Mouse (Mus musculus) activated CD4-positive, CD25-positive, alpha-beta regulatory T cell, adult 4 months (primary cell): ENCODE measurements around the gene Gm48552. TPM values are rescaled to one million over a fixed set of nuclear protein-coding genes. Genes with fewer than 3 reads are reported as not detected.
A peak's percentile ranks its signal among the peaks of the same experiment; 100 is the strongest.

Experiments used
- ATAC-seq: one replicate; pipeline ENCODE4 v1.8.0; 2017
- polyA plus RNA-seq, 2 experiments: library from polyadenylated mRNA; unstranded; fragments of 100-300 nt; shearing (Covaris generic); gene quantifications; one replicate each; pipeline ENCODE4 v1.2.1; 2017

Gene Gm48552
- polyA plus RNA-seq, 2 experiments from 2014 or later, result 1.4 TPM; not detected in 1

DNA sequence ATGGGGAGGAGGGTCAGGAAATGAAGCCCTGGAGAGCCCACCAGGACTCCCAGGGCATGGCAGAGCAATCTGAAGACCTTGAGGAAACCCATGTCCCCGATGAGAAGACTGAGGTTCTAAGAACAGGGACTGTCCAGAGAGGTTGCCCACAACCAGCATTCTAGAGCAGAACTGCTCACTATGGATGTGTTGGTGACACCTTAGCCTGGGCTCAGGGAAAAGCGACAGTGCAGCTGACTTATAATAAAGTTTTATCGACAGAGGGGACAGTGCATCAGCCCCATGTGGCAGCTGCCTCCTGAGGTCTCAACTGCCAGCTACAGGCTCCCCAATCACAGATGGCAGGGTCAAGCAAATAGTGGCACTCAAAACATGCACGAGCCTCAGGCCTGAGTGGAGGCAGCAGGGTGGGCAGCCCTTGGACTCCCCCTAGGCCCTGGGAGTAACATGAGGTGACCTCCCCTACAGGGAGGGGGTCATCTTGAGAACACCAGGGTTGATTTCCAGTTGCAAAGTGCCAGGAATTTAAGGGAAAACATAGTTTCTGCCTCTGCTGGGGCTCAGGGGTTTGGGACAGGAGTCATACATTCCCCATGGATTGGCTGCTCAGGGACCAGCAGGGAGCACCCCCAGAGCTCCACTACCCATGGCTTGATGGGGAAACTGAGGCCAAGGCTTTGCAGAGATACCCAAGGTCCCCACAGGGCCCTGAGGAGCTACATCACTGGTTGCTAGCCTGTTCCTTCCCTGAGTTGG, 32.4 kb downstream of the Gm48552 start:
- ATAC-seq, result no peak

DNA sequence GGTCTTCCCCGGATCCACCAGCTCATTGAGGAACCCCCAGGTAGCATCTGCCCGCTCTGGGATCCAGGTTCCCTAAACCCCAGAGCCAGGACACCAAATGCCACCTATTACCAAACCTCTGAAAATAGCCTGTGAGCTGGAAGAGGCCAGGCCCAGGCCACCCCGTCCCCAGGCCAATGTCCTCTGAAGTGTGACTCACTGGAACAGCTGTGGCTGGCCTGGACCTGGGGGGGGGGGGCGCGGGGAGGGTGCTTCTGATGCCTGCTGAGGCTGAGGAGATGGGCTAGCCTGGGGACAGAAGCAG, 32.9 kb downstream of the Gm48552 start:
- ATAC-seq, result no peak

DNA sequence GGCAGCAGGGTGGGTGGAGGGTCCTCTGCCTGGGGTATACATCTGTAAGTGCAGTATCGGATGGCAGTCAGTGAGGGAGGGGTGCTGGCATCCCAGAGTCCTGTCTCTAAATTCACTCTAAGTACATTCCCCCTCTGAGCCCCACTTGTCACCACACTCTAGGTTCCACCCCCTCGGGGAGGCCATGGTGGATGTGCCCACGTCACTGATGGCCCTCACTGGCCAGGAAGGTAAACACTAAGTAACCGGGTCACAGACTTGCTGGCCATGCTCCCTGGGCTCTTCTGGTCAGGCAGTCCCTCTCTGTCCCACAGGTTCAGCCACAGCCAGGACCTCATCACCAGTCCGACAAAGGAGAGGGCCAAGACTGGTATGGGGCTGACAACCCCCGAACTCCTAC, 33.4 kb downstream of the Gm48552 start:
- no peak for ATAC-seq

DNA sequence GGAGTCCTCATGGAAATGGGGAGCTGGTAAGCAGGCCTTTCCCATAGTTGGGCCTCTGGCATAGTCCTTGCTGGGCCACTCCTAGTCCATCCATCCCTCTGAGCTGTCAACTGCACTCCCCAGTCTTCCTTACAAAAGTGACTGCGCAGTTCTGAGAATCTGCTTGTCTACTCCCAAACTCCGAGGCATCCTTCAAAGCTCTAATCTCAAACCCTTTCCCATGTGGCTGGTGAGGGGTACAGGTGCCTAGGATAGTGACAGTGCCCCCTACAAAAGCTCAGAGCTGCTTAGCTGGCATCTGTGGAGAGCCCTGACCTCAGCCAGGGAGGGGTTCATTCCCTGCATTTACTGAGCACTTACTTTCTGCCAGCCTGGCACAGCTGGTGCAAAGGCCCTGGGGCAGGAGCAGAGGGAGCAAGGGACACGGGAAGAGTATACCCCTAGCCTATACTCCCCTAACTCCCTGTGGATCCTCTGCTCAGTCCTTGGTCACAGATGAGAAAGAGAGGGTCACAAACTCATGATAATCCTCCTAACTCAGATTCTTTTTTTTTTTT, 33.9 kb downstream of the Gm48552 start:
- no peak for ATAC-seq

DNA sequence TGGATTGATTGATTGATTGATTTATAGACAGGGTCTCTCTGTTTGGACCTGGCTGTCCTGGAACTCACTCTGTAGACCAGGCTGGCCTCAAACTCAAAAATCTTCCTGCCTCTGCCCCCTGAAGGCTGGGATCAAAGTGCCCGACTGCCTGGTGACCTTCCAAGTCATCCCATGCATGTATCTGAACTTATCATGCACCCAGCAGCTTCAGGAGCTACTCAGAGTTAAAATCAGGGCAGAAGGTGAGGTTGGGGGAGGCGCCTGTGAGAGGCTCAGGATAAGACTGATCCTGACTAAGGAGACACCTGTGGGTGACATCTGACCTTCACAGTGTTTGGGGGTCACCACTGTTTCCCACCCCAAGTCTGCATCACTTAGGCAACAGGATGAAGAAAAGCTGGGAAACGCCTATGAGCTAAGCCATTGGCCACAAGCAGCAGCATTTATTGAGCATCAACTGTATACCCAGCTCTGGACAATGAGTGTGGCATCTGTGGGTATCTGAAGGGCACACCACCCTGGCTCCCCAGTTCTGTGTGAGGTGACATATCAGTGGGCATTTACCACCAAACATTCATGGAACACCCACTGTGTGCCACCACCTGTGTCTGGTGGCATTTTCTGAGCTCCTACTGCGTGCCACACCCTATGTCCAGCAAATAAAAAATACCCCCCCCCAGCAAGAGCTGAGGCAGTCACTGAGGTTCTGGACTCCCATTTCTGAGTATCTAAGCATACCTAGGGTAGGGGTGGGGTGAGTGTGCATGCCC, 34.9 kb downstream of the Gm48552 start:
- no peak for ATAC-seq

DNA sequence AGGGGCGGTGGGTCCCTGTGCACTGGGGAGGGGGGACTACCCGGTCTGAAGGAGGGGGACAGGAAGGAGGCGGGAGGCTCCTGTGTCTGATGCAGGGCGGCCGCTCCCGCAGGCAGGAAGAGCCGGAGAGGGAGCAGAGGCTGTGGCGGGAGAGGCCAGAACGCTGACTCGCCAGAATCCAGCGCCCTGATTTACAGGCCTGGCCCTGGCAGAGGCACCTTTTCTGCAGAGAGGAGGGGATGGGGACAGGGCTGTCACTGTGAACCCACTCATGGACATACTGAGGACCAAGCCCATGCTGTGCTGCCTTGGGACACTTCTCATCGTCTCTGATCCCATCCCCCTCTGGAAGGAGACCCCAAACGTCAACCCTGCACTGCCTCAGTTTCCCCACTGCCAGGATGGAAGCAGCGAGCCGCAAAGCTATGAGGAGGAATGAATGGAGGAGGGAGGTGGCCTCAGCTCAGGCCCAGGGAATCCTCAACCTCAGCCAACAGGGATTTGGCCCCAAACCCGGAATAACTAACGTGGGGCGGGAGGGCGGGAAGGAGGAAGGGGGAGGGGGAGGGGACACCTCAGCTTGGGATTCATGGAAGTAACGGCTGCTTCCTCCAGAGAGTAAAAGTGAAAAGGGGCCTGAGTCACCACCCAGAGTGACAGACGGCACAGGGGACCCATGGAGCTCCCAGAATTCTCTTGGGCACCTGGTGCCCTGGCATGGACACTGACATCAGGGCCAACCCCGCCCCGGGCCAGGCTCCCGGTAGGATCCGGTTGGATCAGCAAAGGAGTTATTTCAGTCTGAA, 35.6 kb downstream of the Gm48552 start:
- ATAC-seq, result no peak

DNA sequence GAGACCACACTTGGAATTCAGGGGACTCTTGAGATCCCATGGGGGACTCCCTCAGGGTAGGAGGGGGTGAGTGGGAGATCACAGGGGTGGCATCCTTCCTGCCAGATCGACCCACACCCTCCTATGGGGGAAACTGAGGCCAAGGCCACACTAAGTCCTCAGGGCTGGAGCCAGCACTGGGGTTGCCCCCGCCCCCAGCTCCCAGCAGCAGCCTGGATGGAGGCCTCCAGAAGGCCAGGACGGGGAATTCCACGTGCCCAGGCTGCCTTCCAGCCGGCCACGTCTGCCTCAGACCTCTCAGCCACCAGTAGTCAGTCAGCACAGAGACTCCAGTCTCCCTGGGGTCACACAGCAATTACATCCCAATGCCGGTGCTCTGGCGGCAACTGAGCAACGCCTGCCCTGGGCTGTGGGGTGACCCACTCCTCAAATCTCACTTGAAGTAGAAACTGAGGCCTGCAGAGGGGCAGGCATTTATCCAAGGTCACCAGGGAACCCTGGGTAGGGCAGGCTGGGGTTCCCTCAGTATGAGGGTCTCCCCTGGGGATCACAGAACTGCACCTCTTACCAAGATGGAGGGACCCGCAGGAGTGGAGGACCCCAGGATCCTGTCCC, 36.5 kb downstream of the Gm48552 start:
- ATAC-seq, result no peak

DNA sequence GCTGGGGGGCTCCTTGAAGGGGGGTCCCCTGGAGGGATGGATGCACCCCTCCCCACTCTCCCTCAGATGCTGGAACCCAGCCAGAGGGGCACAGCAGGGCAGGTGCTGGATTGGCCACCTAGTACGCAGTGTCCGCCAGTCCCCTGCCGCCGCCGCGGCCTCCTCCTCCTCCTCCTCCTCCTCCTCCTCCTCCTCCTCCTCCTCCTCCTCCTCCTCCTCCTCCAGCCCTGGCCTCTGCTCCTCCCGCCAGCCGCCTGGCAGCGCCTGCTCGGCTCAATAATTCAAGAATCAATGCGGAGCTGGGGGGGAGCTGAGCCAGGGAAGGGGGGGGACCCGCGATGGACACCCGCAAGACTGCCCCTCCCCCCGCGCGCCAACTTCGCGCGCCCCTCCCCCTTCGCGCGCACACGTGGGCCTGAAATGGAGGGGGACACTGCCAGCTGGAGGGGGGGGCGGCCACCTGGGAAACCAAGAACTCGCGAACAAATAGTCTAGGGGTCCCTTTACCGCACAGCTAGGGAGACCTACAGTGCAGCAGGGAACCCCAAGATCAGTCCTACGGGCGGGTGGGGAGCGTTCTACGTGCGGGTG, 37.4 kb downstream of the Gm48552 start:
- no peak for ATAC-seq

DNA sequence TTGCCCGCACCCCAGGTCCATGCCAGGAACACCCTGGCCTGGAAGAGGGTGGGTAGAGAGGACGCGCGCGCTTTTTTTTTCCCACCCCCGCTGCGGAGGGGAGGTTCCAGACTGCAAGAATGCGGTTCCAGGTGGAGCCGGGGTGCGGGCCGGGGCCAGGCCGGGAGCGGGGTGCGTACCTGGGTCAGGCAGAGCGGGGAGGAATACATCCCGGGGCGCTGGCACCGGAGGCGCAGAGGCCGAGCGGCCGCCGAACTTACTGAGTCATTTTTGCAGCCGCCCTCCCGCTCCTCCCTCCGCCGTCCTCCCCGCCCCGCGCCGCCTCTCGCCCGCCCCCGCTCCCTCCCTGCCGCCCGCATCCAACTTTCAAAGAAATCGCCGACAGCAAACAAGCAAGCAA, 38.1 kb downstream of the Gm48552 start:
- ATAC-seq, result no peak

DNA sequence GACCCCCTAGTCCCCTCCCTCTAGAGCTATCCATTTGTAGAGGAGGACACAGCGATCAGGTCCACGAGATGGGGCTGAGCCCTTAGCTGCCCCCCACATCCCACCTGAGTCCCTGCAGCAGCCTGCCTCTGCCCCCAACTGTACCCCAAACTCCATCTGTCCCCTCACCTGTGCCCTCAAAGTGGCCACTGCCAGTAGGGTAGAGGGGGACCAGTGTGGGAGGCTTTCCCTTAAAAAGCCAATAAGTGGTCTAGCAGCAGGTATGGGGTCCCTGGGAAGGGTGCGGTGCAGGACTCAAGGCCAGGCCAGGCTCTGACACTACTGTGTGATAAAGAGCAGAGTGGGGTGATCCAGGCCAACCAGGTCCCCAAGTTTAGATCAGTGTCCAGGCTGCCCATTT, 38.5 kb downstream of the Gm48552 start:
- no peak for ATAC-seq

DNA sequence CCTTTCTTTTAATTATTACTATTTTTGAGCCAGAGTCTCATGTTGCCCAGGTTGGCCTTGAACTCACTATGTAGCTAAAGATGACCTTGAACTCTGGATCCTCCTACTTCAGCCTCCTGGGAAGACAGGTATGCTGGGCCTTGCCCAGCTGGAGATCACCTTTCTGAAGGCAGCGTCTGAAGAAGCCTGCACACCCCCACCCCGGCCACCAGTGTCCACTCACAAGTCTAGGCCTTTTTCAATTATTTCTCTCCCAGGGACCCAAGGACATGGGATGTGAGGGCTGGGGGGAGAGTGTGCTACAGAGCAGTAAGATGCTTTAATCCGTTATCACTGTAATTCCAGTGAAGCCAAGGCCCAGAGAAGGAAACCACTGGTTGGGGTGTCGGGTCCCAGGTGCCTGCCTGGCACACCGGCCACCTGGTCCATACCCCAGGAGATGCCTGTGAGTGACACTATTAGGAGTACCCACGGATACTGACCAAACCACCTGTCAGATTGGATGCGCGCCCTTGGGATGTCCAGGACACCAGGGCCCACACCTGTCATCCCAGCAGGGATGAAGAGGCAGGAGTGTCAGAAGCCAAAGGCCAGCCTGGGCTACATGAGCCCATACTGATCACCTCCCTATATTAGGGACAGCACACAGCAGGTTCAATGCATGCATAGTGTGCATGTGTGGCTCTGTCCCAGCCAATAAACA, 39.1 kb downstream of the Gm48552 start:
- no peak for ATAC-seq

DNA sequence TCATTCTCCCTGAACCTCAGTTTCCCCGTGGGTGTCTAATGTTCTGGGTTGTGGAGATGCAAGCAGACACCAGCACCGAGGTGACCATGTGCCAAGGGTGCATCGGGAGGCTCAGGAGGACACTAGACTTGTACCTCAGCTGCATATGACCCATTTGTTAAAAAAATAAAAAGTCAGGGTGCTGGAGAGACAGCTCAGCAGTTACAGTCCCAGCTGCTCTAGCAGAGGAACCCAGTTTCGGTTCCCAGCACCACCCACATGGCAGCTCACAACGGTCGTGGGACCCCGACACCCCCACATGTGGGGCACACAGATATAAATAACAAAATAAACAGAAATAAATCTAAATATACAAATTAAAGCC, 39.7 kb downstream of the Gm48552 start:
- no peak for ATAC-seq

DNA sequence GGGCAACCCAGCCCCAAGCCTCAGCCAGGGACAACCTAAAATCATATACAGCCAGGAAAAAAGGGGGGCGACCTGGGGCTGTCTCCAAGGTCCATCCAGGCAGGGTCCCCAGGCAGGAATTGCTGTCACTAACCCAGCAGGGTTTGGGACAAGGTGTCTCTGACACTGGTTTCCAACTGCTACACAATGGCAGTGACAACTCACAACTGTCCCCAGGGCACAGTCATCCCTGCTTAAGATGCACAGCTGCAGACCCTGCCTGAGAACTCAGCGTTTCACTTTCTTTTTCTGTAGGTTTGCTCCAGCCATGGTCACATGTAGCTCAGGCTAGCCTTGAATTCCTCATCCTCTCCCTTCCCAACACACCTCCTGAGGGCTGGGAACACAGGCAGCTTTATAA, 40.3 kb downstream of the Gm48552 start:
- no peak for ATAC-seq

DNA sequence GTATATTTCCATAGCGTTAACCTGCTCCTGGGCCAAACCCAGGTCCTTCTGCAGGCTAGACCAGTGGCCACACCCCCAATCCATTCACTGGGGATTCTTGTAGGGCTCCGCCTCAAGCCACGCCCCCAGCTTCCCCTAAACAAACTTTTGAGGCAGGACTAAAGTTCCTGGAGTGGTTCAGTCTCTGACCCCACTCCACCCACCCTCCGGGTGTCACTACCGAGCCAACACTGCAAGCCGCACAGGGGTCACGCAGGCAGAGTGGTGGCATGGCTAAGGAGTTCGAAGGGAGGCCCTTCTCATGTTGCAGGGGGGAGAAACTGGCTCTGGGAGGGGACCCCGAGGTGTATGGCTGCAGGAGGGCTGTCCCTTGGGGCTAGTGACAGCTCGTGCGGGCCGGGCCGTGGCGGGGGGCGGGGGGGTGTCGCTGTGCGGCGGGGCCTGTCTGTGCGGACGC, 40.8 kb downstream of the Gm48552 start:
- ATAC-seq, result no peak

DNA sequence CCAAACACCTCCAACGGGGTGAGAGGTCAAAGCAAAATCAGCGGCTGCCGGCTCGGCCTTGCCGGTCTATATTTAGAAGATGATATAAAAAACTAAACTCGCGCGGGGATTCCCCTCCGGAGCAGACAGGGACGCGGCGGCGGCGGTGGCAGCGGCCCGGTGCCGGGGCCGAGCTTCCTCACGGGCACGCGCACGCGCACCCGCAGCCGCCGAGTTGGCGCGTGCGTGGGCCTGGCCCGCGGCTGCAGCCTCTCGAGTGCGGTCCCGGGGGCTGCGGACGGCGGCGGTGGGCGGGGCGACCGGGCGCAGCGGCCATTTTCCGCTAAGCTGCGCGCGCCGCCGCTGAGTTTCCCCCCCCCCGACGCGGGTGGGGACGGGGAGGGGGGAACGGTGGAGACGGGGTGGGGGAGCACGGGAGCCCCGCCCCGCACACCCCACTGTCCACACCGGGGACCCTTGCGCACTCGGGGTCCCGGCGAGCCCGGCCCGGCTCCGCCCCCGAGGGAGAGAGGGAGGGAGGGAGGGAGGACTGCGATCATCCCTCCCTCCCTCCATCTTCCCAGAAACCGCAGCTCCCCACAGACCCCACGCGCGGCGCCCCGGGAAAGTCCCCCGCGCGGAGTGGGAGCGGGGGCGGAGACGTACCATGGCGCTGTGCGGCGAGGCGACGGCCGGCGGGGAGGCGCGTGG, 41.5 kb downstream of the Gm48552 start:
- ATAC-seq, result no peak

DNA sequence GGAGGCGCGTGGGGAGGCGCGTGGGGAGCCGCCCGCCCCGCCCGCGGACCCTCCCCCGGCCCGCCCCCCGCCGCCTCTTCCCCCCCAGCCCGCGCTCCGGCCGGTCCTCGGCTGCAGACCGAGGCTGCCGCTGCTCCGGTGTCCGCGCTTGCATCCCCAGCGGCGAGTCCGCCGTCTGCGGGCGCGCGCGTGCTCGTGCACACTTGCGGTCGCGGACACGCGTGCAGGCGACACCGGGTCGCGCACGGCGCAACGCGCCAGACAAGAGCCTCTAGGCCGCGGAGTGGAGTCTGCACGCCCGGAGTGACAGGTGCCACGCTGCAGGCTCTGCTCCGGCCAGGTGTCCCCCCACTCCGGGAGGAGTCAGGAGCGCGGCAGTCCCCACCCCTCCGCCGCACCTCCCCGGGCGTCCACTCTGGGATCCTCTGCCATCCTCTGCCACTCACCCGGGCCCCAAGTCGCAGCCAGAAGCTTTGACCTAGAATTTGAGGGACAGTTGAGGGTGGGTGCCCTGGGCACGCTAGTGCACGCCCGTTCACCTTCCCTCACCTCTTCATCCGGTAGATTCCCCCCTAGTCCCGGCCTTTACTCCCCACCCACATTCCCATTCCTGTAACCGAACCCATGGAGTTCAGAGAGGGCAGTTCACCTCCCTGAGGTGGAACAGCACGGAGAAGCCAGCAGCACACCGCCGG, 42.2 kb downstream of the Gm48552 start:
- ATAC-seq, result no peak

DNA sequence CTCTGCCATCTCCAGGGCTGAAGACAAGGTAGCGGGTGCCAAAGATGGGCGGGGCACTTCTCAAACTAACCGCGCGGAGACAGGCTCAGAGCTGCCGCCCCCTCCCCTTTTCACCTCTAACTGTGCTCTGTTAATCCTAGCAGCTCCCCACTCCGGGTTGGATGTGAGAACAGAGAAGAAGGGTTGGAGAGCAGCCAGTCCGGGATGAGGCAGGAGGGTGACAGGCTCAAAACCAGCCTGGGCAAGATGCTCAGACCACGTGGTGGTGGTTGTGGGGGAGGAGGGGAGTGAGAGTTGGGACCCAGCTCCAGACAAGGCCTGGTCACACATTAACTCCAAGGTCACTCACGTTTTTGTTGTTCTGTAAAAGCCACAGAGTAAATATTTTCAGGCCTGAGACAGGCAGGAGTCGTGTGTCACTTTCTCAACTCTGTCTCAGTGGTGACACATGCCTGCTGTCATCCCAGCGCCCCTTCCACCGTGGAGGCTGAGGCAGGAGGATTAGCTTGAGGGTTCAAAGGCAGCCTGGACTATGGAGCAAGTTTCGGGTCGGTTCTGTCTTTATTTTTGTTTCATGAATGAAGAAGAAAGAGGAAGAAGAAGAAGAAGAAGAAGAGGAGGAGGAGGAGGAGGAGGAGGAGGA, 42.8 kb downstream of the Gm48552 start:
- no peak for ATAC-seq

DNA sequence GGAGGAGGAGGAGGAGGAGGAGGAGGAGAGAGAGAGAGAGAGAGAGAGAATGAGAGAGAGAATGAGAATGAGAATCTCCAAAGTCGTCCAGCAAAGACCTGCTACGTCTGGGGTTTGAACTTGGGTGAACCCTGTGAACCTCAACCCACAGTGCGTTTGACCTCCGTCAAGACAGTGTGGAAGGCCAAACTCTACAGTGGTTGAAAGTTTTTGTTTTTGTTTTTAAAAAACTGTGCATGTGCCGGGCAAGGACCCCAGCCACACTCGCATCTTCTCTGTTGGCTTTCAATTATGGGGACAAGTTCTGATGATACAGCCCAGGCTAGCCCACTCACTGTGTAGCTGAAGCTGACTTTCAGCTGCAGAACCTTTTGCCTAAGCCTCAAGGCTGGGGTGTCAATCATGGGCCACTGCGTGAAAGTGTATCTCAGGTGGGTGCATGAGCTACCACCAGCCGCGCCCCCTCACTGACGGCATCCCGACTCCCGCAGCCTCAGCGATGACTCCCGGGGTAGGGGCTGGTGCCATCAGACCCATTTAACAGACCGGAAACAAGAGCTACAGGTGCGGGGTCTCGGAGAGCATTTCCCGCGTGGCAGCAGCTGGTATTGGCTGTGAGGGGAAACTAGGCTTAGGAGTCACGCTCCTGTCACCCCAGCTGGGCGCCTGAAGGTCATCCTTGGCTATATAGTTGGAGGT, 43.5 kb downstream of the Gm48552 start:
- ATAC-seq, result no peak

DNA sequence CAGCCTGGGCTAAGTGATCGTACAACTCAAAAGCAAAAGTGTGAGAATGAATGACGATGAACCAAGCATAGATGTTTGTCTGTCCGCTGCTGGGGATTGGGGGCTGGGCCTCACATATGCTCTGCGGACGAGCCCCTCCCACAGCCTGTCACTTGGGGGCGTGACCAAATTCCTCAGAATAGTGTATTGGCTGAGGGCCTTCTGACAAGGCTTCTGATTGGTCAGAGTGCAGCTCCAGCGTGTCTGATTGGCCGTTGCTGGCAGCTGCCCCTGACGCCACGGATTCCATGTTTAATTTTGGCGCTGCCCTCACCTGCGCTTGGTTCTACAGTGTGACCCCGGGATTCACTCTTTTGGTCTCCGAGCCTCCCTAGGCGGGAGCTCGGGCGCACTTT, 44.1 kb downstream of the Gm48552 start:
- ATAC-seq, result peak; percentile 85
